Mouse (Mus musculus): Measurements from ENCODE around the gene Gm20388.

DNA sequence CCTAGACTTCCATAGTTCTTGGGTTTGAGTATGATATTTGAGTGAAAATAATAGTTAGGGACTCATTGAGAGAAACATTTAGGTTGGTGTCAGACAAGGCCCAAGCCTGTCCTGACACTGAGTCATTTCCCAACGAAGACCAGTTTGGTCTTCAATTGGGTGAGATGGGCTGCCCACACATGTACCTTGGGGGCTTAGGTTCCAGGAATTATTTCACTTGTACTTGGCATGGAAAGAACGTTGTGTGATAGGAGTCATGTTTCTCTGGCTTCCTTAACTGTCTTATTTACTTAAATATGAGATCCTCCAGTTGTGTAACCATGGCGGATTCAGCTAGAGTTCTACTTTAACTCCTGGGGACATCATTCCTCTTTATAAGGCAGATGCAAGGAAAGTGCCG is 3553.0 kb downstream of the Gm20388 start:
- no peak for TF ChIP-seq CTCF (IDR thresholded peaks at IDR 0.05; ENCODE audit: low read depth, low read length)
- TF ChIP-seq POLR2A (IDR thresholded peaks at IDR 0.05; ENCODE audit: insufficient read depth, low read length), result no peak

Data from ES-Bruce4 (cell line).